Mouse (Mus musculus) cortical plate, adult 2 months (tissue): Measurements from ENCODE around the gene Sowahb. TPM values are rescaled to one million over a fixed set of nuclear protein-coding genes. Genes with fewer than 3 reads are reported as not detected.

Experiments
- H3K27ac ChIP-seq: fragments of 200-500 bp; 2 replicates; pipeline ENCODE4 v1.5.1; 2012; ENCODE audit warnings: low read length, control low read depth, inconsistent platforms; ENCODE audit not compliant: insufficient read depth
- H3K4me1 ChIP-seq: fragments of 200-500 bp; 2 replicates; pipeline ENCODE4 v1.6.1; 2011; ENCODE audit warnings: low read length; ENCODE audit not compliant: control insufficient read depth, insufficient read depth
- H3K4me3 ChIP-seq: fragments of 200-500 bp; 2 replicates; pipeline ENCODE4 v1.5.1; 2011; ENCODE audit warnings: mild to moderate bottlenecking, low read length, control low read depth; ENCODE audit not compliant: insufficient read depth
- CTCF ChIP-seq: fragments of 200-500 bp; IDR thresholded peaks from 2 replicates; pipeline ENCODE4 v1.5.1; 2011; ENCODE audit warnings: mild to moderate bottlenecking, control low read depth, low read length; ENCODE audit not compliant: insufficient read depth; ENCODE audit errors: extremely low read depth
- POLR2A ChIP-seq: fragments of 200-500 bp; IDR thresholded peaks from 2 replicates; pipeline ENCODE4 v1.6.1; 2011; ENCODE audit warnings: mild to moderate bottlenecking, low read length, control low read depth; ENCODE audit not compliant: insufficient read depth; ENCODE audit errors: extremely low read depth
- polyA plus RNA-seq: library from polyadenylated mRNA; depleted of rRNA; stranded (reverse); fragments of >200 nt; gene quantifications from 2 replicates; pipeline ENCODE4 v1.2.3, GENCODE M21; 2012

Gene Sowahb
- polyA plus RNA-seq, 1 experiment = 11.8 TPM

DNA sequence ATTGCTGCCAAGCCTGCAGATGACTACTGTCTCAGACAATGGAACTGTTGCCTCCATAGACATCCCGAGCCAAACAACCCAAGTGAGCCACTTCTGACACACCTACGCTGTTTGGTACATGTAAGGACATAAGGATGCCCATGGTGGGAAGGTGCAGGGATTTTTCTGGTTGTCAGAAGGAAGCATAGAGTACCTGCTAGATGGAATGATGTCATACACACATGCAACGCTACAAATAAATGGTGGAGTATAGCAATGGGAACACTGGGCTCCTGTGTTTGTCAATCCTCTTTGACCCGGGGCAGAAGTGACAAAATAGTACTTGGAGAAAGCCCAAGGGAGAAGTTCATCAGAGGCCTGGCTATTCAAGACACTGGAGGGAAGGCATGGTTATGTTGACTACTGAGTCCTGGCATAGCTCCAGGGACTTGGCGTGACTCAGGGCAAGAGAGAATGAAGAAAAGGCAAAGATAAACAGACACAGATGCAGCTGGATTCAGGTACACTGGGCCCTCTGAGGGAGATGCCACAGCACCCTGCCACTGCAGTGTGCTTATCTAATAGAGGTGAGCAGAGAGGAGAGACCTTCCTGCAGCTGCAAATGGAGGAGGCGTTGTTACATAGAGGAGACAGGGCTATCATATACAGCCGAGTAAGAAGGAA, 33.0 kb upstream of the Sowahb start:
- no peak overlapping the region for H3K27ac ChIP-seq
- H3K4me1 ChIP-seq = no peaks in the 10 kb centered on the region
- TF ChIP-seq CTCF = no peak
- no peak for TF ChIP-seq POLR2A

DNA sequence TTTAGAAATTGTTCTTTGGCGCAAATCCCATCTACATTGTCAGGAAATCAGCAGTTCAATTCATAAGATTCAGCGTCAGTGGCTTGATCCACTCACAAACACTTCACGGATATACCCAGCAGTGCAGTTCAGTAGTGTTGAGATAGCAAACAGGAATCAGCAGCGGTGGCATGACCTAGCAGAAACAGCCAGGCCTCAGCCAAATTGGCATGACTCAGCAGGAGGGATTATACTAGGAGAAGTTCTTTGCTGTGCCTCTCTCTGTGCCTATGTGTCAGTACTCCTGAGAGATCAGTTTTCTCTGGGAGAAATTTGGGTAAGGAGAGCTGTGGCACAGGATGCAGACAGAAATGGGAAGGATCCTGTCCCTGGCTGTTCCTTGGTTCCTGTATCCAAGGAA, 16.0 kb upstream of the Sowahb start:
- Histone ChIP-seq H3K4me3 (no peak overlapping the region), H3K4me1 (no peaks in the 10 kb centered on the region), H3K27ac (no peak overlapping the region)
- TF ChIP-seq CTCF (no peak), POLR2A (no peak)

More for the DNA sequence above, 33.0 kb upstream of the Sowahb start:
- H3K4me3 ChIP-seq = no peak overlapping the region

GRCm38 (mm10) chr5:93053606-93054397, 9.0 kb upstream of the Sowahb start:
- TF ChIP-seq POLR2A = no peak
- TF ChIP-seq CTCF = no peak
- no peak overlapping the region for H3K4me3 ChIP-seq
- H3K4me1 ChIP-seq = peaks cover 2% of the 10 kb centered on the region
- H3K27ac ChIP-seq = no peak overlapping the region

- no peak for TF ChIP-seq POLR2A
- TF ChIP-seq CTCF = no peak
- Histone ChIP-seq H3K27ac (no peak overlapping the region), H3K4me3 (no peak overlapping the region), H3K4me1 (peaks cover 2% of the 10 kb centered on the region)
These were observed 7.1 kb upstream of the Sowahb start for GRCm38 (mm10) chr5:93051951-93052350.

GRCm38 (mm10) chr5:93051041-93051440, 6.2 kb upstream of the Sowahb start:
- TF ChIP-seq POLR2A = no peak
- no peak for TF ChIP-seq CTCF
- peaks cover 3% of the 10 kb centered on the region for H3K4me1 ChIP-seq
- no peak overlapping the region for H3K27ac ChIP-seq
- H3K4me3 ChIP-seq = no peak overlapping the region

DNA sequence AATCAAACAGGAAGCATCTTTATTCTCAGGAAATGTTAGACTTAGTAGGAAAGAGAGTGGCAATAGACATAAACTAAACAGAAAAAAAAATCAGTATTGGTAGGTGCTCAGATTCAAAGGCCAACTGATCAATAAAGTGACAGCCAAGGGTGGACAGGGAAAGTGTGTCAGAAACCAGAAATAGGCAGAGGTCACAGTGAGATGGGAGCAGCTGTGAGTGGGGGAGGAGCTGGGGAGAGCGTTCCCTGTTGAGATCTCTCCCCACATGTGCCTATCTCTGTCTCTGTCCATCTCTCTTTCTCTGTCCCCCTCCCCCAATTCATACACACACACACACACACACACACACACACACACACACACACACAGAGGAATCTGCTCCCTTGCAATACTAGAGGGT, 5.1 kb upstream of the Sowahb start:
- H3K27ac ChIP-seq = no peak overlapping the region

DNA sequence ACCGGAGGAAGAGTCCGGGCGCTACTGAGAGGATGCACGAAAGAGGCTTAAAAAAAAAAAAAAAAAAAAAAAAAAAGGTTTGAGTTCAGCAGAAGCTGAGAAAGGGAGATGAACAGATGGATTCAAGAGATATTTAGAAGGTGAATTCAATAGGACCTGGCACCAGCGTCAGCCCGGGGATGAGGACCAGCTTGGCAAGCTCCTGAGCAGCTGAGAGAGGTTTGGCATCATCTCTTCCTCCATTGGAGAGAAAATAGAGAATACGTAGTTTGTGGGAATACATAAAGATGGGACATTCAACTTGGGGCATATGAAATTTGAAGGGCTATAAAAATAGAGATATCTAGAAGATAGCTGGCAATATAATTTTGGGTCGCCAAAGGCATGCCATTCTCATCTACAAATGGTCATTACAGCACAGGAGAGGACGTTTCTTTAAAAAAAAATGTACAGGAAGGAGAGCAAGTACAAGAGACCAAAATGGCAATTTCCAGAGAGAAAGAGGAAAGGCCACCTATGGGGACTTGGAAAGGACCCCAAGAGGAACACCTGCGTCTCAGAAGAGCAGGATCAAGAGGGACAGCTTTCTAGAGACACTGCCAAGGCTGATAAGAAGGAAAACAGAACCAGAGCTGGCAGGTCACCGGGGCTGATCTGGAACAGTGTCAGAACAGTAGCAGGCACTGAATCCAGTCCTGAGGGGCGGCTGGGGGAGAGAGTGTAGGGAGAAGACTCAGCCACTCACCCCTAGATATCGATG, 3.8 kb upstream of the Sowahb start:
- Histone ChIP-seq H3K4me1 (peaks cover 1% of the 10 kb centered on the region; the same call in 1 of the 2 replicates), H3K4me3 (no peak overlapping the region), H3K27ac (no peak overlapping the region)
- TF ChIP-seq CTCF (no peak), POLR2A (no peak)

More for the DNA sequence above, 5.1 kb upstream of the Sowahb start:
- TF ChIP-seq POLR2A = no peak
- TF ChIP-seq CTCF = no peak
- Histone ChIP-seq H3K4me3 (no peak overlapping the region), H3K4me1 (peaks cover 3% of the 10 kb centered on the region)

GRCm38 (mm10) chr5:93046306-93046845, 1.6 kb upstream of the Sowahb start:
- Histone ChIP-seq H3K4me1 (0 out of 2 replicates have a peak, but pooled peaks cover 1% of the 10 kb centered on the region), H3K4me3 (peak overlapping the region; percentile 87; the same call in 1 of the 2 replicates), H3K27ac (no peak overlapping the region)
- TF ChIP-seq CTCF (no peak), POLR2A (no peak)

DNA sequence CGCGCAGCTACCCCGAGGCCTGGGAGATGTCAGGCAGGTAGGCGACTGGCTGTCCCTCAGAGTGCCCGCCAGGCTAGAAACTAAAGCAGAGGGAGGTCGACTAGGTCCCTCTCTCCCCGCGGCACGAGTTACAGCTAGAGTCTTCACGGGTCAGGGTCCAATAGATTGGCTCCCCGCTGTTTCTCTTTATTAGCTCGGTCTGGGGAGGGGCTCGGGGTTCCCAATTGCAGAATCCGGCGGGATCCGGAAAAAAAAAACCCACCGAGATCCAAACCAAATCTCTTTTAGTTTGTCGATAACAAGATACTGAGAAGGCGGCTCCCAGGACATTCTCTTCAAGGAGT, 521 bp upstream of the Sowahb start:
- H3K27ac ChIP-seq = peak overlapping the region; percentile 78
- TF ChIP-seq POLR2A (no peak), CTCF (no peak)
- peak overlapping the region; percentile 87 for H3K4me3 ChIP-seq
- 0 out of 2 replicates have a peak, but pooled peaks cover 1% of the 10 kb centered on the region for H3K4me1 ChIP-seq
